Mouse (Mus musculus) urinary bladder, postnatal 36 days (tissue): ENCODE measurements around the gene Nol12.

ENCODE experiments used
- DNase-seq, 2 experiments: peaks; one replicate each; pipeline ENCODE4 v3.0.0; 2022; ENCODE audit warnings: low spot score in 2 of 2, mixed read lengths in 1 of 2

Gene Nol12

DNA sequence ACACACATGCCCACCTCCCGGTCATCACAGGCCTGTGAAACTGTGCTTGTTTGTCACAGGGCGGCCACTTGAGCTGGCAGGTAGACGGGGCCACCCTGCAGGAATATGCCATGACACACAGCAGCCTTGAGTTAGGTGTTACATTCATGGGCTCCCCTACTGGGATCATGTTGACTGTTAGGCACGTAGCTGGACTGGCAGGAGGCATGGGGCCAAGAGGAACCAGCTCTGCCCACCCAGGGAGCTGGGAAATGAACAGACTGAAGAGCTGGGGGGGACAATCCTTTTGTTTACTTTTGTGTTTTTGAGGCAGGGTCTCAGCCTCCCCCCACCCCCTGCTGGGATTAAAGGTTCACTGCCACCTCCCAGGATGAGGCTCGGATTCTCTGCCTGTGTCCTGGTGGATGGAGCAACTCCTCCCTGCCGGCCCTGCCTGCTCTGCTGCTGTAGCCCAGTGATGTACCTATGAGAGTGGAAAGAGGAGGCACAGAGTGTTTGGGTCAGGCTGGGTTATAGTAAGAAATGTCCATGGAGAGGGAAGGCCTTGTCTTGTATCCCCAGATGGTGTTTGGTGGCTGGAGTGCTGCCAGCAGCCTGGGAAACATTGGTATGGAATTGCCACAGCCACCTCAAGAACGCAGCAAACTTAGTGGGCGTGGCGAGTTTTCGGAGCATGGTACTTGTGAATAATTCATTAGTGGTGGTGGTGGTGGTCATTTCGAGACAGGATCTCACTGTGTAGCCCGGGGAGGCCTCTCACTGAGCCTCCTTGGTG lies 18.5 kb upstream of the Nol12 start:
- no peak for DNase-seq

DNA sequence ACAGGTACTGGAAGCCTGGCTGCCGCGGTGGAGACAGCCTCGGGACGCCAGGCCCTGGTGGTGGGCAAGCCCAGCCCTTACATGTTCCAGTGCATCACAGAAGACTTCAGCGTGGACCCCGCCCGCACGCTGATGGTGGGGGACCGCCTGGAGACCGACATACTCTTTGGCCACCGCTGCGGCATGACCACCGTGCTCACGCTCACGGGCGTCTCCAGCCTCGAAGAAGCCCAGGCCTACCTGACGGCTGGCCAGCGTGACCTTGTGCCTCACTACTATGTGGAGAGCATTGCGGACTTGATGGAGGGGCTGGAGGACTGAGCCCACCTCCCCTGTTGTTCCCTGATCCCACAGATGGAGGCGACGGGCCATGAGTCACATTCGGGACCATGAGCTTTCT lies 16.6 kb upstream of the Nol12 start:
- DNase-seq: peak in 1 of 2 experiments; percentile 2

DNA sequence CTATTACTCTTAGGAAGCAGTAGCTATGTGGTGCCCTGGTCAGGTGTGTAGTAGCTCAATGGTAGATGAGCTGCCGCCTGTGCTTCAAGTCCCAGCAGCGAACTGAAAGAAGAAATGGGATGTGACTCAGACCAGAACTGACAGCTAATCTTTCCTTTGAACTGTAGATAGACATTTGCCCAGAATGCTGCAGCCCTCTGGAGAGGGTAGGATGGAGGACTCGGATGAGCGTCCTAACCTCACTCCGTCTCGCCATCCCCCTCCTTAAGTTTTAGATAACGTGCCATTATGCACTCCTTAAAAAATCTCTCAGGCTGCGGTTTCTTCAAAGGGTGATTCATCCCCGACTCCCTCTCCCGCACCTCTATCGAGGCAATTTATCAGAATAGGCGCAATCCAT lies 14.8 kb upstream of the Nol12 start:
- DNase-seq: no peak

DNA sequence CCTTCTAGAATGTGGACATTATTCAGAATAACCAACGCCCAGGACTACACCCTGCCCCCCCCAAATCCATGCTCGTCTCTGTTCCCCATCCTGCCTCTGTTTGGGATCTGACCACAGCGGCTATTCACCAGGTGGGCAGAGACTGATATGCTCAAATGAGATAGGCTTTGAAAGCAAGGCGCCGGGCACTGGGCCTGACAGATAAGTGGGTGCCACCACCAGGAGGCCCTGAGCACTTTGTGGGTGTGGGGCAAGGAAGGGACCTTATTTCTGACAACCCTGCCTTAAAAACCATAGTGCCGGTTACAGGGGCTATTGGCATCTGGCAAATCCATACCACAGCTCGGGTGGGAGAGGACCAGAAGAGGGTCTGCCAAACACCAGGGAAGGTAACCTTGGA lies 12.0 kb upstream of the Nol12 start:
- DNase-seq: no peak

DNA sequence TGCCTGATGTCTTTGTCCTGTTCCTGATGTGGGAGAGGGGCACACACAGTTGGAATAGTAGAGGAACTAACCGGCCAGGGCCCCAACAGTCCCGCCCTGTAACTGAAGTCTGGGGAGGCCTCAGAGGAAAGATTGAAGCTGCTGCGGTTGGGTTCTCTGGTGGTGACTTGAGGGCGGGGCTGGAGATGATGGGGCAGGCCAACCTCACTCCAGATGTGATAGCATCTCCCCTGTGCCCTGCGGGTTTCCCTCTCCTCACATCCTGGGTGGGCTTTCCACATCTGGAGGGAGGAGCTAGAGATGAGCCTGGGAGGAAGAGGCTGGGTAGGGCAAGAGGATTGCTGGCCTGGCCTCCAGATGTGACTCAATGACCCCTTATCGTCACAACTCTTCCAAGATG lies 11.1 kb upstream of the Nol12 start:
- no peak for DNase-seq

DNA sequence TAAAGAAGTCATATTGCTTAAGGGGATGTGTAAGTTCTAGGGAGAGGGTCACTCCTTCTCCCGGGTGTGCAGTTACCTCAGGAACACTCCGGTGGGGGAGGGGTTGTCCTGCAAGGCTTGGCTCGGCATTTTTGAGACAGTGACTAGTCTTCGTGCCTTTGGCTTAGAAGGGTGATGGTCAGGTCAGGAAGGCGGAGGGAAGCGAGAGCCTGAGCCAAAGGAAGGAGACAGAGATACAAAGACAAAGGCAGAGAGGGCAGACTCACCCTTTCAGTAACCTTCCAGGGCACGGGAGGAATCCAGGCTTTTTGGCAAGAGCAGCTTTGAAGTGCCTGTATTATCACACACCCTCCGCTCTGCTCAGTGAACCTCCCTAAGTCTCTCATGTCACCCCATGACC lies 9.6 kb upstream of the Nol12 start:
- DNase-seq: no peak

DNA sequence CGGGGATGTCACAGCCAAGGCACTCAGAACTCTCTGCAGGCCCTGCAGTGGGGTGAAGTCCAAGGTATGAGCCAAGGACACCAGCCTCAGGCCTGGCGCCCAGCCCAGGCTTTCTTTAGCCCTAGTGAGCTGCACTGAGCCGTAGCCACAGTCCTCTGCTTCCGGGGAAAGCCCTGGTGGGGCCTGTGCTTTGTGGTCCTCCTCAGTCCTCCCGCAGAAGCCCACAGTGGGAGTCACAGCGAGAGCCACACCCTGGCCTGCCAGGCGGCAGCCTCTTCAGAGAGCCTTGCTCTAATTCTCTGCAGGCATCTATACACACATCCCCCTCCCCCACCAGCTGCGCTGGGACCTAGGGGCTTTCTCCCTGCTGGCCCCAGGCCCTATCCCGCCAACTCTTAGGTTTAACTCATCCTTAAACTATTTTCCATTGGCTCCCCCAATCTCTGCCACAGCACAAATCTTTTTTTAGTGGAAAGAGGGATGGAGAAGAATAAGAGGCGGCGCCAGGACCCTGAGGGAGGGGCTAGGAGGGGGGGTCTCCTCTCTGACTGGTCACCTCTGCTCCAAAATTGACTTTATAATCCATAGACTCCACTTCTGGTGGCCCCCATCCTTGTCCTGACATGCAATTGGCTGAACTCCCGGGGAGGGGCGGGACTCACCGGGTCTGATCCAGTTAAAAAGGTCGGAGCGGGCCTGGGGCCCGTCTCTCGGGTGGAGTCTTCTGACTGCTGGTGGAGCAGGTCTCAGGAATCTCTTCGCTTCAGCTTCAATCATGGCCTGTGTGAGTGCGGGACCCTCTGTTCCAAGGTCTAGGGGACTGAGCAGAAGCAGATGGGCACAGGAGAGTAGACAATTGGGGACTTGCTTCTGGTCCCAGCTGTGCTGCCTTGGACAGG lies 8.5 kb upstream of the Nol12 start, which contains the start of gene Lgals1:
Gene Lgals1, plus strand, starts transcription at position 705 of the 899 bp plus-strand sequence.
- peak; percentile 79 to 88 for DNase-seq

DNA sequence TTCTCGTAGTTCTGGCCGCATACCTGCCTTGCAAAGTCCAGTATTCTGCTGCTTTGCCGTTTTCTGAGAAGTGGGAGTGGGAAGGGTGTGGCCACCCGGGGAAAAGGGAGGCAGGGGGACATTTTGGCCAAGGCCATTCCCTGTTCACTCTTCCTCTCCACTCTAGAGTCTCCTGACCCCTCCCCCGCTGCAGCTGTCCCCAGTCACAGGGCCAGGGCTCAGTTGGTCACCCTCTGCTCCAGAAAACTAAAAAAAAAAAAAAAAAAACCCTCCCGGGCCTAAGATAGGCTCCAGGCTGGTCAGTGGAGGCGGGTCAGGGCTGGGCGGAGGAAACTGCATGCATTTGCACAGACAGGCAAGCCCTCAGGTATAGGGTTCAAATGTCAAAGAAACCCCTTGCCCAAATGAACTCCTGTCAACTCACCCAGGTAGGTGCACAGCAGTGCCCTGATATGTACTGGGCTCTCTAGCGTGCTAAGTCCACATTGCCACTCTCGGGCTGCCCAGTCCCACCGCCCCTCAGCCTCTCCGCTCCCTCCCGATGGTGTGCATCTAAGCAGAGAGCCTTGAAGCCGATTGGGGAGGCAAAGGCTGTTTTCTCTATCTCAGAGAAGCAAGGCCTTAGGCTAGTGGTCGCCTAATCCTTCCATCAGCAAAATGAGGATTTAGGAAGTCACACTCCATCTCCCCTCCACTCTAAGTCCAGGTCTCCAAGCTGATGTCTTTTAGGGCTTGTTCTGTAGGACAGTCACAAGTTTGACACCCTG lies 7.5 kb upstream of the Nol12 start:
- DNase-seq: peak in 1 of 2 experiments; percentile 48

DNA sequence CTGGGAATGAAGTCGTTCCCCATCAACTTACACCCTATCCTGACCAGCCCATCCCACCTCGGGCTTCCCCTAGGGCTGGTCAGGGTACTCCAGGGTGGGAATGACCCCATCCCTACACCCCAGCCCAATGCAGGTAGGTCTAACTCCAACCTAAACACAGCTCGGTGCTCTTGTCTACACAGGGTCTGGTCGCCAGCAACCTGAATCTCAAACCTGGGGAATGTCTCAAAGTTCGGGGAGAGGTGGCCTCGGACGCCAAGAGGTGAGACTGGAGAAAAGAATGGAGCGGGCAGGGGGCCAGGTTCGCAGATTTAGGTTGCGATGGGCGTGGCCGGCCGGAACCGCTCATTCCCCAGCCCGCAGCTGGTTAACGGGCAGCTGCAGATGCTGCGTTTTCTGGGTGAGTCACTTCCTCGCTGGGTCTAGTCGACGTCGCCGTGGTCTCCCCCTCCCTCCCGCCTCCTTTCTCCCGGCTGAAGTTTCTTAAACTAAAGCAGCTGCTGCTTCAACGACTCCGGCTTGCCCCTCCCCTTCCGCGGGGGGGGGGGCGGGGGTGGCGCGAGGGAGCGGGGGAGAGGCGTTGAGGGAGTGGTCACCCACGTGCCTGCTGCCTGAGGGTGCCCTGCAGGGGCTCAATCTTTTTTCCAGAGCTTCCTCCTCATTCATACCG lies 6.8 kb upstream of the Nol12 start:
- peak; percentile 48 to 79 for DNase-seq

DNA sequence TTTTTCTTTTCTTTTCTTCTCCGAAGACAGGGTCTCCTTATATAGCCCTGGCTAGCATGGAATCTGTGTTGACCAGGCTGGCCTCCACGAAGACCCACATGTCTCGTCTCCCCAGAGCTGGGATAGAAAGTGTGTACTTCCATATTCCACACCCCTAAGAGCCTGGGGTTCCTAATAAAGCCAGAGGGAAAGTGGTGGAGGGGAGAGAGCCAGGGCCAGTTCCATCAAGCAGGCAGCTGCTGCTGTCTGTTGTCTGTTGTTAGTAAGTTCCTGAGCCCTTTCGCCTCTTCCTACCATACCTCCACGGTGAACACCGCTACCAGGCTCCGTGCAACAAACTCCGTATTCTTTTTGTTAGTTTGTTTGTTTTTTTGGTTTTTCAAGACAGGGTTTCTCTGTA lies 6.2 kb upstream of the Nol12 start:
- no peak for DNase-seq

DNA sequence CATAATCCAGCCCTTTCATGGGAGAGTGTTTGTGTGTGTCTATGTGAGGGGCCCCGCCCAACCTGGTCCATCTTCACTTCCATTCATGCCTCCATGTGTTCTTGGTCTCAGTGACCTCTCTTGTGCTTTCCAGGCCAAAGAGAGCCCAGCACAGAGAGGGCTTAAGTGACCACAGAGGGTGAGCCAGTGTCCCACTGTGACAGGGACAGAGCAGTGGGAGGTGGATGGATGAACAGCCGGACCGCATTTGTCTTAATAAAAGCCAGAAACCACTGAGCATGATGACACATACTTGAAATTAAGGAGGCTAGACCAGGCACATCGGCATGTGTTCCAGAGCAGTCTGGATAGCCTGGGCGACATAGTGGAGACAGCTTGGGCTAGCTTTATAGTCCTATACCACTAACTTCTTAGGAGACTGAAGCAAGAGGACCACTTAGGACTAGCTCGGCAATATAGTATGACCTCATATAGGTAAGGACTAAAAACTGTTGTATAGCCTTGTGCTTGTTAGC lies 4.5 kb upstream of the Nol12 start:
- DNase-seq: no peak

DNA sequence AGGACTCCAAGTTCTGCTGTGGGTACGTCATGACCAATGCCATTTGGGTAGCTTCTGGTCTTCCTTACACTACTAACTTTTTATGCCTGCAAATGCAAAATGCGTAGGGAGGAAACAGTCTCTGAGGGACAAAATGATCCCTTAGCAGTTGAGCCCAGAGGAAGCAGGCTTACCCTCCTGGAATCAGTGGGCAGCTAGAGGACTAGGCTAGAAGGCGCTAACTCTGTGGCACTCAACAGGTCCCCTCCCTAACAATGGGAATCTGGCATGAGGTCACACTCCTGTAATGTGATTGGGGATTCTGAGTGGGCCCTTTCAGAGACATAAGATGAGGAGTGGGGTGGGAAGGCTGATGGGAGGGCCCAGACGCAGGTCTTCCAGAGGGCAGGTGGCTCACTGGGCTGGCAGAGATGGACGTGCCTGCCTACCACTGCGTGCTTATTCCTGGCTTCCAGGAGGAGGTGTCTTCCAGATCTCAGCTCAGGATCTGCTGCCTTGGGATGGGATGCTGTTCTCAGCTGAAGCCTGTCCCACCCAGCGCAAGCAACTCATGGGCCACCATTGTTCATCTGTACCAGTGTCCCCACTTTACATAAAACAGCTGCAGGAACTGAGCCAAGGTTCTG lies 3.8 kb upstream of the Nol12 start:
- DNase-seq: no peak

DNA sequence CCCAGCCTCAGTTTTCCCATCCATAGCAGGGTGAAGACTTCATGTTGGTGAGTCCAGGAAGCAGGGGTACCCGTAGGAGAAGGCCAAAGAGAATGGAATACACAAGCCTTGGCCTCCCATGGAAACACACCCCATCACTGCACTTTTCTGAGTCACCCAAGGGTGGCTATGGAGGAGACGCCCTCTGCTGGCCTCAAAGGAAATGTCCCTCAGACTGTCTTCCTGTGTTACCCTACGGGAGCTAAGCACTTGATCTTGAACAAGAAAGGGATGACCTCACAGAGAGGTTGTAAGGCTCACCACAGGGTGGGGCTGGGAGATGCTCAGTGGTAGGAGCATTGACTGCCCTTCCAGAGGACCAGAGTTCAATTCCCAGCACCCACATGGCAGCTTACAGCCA lies 3.2 kb upstream of the Nol12 start:
- DNase-seq: peak in 1 of 2 experiments; percentile 52

DNA sequence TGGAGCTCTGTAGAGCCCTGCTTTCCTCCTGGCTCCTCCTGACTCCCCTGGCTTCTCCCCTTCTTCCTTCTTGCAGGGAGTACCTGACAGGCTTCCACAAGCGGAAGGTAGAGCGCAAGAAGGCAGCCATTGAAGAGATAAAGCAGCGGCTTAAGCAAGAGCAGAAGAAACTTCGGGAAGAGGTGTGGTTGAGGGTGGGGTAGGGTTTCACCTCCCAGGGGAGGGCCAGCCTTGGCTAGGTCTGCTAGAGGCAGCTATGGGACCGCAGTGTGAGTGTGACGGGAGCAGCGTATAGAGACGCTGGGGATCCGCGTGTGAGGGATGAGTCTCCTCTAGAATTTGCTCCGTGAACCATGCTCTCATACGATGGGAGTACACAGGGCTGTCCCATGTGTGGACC lies 1.7 kb downstream of the Nol12 start:
- DNase-seq: no peak

DNA sequence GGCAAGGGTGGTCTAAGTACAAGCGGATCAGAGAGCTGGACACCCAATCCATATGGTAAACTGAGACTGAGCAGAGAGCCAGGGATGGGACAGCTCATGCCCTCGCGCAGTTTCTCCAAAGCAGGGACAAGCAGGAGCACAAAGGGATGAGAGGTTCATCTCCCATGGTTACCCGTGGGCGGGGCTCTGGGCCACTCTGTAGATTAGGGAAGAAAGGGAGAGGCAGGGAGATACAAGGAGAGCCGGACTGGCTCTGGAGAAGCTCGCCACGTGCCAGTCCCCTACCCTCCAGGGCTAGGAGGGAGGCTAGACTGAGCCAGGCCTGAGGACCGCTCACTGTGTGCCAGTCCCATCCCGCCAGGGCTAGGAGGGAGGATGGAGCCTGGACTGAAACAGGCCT lies 2.6 kb downstream of the Nol12 start:
- DNase-seq: no peak

DNA sequence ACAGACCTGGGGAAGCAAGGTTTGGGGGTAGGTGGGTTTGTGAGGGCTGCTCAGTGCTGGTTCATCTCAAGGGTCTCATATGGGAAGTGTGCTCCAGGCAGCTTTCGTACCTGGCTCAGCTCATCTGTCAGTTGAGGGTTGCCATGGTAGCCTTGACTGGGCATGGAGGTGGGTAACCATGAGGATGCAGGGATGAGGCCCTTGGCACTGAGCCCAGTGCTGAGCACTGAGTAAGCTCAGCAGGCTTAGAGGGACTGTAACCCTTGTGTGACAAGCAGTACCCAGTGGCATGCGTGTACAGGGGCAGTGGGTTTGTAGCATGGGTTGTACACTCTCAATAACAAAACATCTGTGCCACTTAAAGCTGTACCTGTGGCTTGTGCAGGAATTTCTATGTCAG lies 3.2 kb downstream of the Nol12 start:
- no peak for DNase-seq

DNA sequence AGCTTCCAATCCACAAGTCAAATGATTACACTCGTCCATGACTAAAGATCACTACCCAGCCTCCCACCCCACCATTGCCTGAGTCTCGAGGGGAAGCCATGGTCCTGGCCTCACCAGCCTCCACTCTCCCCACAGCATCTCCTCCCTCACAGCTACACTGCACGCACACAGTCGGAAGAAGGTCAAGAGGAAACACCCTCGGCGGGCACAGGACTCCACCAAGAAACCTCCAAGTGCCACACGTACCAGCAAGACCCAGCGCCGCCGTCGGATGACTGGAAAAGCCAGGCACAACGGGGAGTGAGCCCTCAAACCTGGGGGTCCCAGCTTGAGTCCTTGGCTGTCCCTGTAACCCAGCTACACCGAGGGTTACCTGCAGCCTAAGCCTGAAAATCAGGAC lies 5.6 kb downstream of the Nol12 start:
- no peak for DNase-seq

DNA sequence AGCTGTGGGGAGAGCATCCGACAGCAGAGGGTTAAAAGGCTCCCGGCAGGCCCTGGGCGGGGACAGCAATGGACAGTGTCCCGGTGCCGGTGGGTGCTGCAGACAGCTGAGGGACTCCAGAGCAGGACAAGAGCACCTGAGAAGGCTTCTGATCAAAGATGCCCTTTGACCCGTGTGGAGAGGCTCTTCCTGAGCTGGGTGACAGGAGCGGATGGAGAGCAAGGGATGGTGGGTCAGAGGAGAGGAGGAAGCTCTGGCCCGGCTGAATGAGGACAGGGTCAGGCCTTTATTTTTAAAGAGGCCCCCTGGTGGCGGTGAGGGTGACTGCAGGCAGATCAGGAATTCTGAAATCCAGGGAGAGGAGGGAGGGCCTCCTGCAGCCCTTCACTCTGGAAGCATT lies 7.9 kb downstream of the Nol12 start:
- DNase-seq: peak; percentile 75 to 80

DNA sequence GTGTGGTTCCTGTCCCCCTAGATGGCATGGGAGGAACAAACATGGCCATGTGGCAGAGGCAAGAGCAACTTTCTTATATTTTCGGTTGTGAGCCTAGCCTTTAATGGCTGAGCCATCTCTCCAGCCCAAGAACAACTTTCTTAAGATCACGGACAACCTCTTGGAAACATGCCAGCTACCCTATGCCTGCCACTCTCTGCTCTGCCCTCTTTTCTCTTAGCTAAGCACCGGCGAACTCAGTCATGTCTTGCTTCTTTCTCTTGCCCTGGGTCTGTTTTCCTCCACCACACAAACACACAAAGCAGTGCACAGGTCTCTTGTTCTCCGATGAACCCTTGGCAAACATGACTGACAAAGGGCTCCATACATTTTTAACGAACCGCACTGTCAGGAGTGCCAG lies 11.5 kb downstream of the Nol12 start:
- DNase-seq: no peak

DNA sequence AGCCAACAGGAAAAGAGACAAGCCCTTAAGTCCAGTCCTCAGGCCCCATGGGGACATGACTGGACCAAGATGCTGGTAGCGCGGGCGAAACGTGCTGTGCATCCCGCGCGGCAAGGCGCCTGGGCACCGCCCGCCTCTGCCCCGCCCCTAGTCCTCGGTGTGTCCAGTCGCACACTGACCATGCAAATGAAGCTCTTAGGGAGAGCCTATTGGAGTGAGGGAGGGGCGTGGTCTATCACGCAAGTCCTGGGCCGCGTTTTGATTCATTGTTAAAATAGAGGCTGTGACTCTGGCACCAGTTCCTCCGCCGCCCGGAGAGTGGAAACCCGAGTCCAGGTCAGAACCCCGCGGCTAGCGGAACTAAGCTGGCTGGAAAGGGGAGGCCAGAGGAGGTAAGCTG lies 12.9 kb downstream of the Nol12 start, which contains the start of gene Triobp:
Gene Triobp, plus strand, starts transcription at position 68 of the 400 bp plus-strand sequence.
- peak; percentile 65 to 85 for DNase-seq
